Mouse (Mus musculus) T-helper 1 cell (primary cell): ENCODE measurements at regions not wholly inside any gene's neighbourhood (a gene's known extent, or its start where the extent isn't known, plus 50 kb on each side); places are given as distances from the start of the nearest gene placed in this dataset.

Experiments
- in situ Hi-C: fragments of 300-600 bp; cut with MboI, MseI; formaldehyde crosslinking; loops from one replicate; pipeline ENCODE4 v1.15.1; 2025; ENCODE audit warnings: high pct_unique_total_duplicates

- in situ Hi-C loops = no loop called here
Measured at GRCm38 (mm10) chr9:61862071-61862480, 52.3 kb downstream of the Rplp1 start.

DNA sequence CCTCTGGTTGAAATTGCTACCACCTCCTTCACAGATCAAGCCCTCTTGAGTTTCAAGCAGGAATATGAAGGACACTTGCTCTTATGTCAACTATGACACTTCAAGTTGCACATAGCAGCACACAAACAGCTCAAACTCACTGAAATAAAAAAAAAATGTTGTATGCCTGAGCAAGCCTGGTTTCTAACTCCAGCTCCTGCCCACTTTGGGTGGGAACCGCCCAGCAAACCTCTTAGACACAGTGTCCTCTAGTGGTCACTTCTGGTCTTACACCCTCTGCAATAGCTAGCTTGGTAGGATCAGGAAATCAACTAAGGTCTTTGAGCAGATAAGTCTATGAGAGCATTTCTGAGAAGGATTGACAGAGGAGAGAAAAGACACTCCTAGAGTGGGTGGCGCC, 54.2 kb downstream of the Rplp1 start:
- in situ Hi-C loops = no loop called here

GRCm38 (mm10) chr9:61859438-61859837, 54.9 kb downstream of the Rplp1 start:
- in situ Hi-C loops = no loop called here

DNA sequence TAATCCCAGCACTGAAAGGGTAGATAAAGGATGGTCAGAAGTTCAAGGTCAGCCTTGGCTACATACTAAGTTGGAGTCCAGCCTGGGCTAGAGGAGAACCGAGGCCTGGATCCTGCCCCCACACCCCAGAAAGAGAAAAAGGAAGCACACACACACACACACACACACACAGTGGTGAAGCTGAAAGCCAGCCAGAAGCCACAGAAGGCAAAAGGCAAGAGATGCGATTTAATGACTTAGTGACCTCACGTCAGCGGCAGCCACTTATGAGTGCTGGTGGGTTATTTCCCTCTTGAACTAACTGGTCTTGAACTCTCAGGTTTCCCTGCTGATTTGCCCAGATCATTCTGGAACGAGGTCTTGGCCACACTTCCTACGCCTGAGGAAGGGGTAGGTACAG, 56.5 kb downstream of the Rplp1 start:
- in situ Hi-C loops = no loop called here

DNA sequence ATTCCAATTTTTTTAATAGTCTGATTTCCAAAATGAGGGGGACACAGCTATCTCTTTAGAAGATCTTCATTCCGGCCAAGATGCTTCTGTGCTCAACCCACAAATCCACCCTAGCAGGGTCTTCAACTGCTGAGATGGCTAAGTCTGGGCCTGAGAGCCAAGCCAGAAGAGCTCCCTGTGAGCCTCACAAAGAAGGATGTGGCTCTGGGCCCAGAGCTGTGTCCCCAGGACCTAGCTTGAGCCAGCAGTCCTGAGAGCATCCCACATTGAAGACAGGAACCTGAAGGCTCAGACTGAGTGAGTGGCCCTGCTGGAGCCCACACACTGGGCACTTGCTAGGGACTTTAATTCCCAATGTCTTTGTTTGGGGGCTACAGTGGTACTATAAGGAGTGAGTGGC, 57.7 kb downstream of the Rplp1 start:
- in situ Hi-C loops = no loop called here

- in situ Hi-C loops = no loop called here
Measured at GRCm38 (mm10) chr9:61855686-61856085, 58.7 kb downstream of the Rplp1 start.

DNA sequence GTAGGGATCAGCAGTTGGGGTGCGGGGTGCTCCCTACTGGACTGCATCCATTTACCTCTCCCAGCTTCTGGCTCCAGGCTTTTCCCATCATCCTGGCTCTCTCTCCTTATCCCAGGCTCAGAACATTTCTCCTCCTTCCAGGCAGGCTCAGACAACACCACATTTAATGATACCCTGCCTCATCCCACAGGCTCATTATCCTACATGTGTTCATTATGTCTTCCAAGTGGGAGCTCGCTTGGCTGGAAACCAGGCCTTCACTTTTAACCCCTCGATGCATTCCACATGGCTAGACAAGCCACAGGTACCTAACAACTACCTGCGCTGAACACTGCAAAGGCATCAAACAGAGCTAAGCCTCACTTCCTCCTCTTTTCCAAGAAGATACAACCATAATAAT, 60.5 kb downstream of the Rplp1 start:
- in situ Hi-C loops = no loop called here

GRCm38 (mm10) chr9:61851331-61851730, 63.0 kb downstream of the Rplp1 start:
- in situ Hi-C loops = no loop called here

- in situ Hi-C loops = loop anchor here (5.0 kb wide), 1 partner anchor 34 kb away; no protein-coding TSS in a partner anchor
Measured at GRCm38 (mm10) chr9:61848401-61848800, 65.9 kb downstream of the Rplp1 start.

GRCm38 (mm10) chr9:61847496-61847895, 66.8 kb downstream of the Rplp1 start:
- in situ Hi-C loops = loop anchor here (5.0 kb wide), 1 partner anchor 35 kb away; no protein-coding TSS in a partner anchor

GRCm38 (mm10) chr9:61844645-61845044, 69.7 kb downstream of the Rplp1 start:
- in situ Hi-C loops = loop anchor here (5.0 kb wide), 1 partner anchor 38 kb away; no protein-coding TSS in a partner anchor

DNA sequence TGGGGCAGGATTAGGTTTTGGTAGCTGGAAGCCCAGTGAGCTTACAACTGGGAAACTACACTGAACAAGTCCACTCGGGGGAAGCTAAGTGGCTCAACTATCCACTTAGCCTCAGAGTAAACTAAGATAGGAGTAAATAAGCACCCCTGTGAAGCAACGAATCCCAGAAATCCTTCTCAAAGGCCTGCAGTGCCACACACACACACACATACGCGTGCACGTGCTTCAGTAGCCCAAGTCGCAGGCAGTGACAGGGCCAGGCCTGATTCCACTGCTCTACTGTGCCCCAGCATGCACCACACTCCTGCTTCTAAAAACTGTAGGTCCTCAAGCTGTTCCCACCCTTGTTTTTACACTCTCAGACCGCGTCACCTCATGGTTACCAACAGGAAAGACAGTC, 70.2 kb downstream of the Rplp1 start:
- in situ Hi-C loops = no loop called here

DNA sequence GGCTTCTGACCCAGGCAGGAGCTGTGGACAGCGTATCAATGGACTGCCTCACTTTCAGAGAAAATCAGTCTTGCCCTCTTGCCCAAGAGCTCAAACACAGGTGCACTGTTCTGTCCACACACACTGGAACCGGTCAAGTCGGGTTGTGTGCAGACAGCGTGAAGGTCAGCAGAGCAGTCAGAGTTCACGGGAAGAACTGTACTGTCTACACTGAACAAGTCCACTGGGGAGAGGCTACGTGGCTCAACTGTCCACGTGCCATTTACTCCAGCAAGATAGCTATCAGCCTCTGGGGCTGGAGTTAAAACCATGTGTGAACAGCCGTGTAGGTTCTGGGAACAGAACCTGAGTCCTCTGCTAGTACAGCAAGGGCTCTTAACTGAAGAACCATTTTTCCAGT, 70.8 kb downstream of the Rplp1 start:
- in situ Hi-C loops = no loop called here

GRCm38 (mm10) chr9:61842384-61842783, 72.0 kb downstream of the Rplp1 start:
- in situ Hi-C loops = no loop called here

DNA sequence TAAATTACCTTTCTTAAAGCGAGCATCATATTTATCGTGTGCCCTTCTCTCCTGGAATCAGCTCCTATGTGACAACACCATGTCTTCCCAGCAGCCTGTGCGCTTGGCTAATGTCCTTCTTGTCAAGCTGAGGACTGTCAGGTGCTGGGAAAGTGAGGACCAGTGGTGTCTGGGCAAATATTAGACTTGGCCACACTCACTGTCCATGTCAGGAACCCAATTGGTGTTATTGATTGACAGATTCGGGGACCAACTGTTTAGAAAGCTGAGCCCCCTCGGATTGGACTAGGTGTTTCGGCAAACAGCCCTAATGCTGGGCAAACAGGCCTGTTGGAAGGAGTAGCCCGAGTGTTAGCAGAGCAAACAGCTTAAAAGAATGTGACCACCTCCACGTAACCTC, 73.1 kb downstream of the Rplp1 start:
- in situ Hi-C loops = no loop called here

DNA sequence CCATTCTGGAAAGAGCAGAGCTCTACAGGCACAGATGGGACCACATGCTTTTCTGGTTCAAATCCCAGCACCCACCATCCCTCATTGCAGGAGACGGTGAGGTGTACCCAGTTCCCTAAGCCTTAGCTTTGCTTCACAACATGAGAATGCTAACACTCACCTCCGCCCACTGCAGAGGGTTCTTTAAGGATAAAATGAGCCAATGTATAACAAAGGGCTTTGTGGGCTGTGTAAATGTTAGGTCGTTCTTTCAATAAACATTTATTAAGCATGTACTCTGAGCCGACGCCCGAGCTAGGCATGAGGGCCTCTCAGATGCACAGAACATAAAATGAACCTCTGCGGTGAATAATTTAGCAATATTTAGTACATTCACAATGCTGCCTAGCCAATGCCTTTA, 74.0 kb downstream of the Rplp1 start:
- in situ Hi-C loops = no loop called here

DNA sequence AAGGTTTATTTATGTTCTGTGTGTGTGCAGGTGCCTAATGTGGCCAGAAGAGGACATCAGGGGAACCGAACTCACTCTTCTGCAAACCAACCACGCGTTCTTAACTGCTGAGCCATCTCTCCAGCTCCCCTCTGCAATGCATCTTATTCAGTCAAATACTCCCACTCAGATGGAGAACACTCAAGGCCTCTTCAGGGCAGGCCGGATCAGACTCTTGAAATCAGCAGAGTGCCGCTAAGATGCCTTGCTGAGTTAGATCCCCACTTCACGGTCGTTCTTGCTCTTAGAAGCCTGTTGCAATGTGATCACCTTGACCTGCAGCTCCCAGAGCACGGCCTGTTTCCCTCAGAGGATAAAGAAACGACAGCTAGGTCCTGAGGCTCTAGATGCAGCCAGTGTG, 81.1 kb downstream of the Rplp1 start:
- in situ Hi-C loops = loop anchor here (5.0 kb wide), 1 partner anchor 116 kb away; no protein-coding TSS in a partner anchor

GRCm38 (mm10) chr9:61830236-61830635, 84.1 kb downstream of the Rplp1 start:
- in situ Hi-C loops = loop anchor here (5.0 kb wide), 1 partner anchor 113 kb away; no protein-coding TSS in a partner anchor

DNA sequence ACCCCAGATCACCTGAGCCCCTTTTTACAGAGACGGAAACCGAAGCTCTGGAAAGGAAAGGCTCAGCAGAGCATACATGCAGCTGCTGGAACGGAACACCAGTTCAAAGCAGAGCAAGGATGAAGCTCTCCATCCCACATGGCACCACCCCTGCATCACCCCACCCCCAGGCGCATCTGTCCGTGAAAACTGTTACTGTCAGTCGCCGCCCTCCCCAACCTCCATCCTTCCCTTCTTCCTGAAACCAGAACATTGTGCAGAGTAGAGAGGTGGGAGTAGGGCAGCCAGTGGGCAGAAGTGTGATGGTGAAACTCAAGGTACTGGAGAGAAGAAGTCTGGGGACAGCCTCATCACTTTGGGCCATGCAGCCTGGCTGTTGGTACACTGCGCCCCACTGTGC, 84.6 kb downstream of the Rplp1 start:
- in situ Hi-C loops = loop anchor here (5.0 kb wide), 3 partner anchors 72 to 832 kb away; no protein-coding TSS in a partner anchor

DNA sequence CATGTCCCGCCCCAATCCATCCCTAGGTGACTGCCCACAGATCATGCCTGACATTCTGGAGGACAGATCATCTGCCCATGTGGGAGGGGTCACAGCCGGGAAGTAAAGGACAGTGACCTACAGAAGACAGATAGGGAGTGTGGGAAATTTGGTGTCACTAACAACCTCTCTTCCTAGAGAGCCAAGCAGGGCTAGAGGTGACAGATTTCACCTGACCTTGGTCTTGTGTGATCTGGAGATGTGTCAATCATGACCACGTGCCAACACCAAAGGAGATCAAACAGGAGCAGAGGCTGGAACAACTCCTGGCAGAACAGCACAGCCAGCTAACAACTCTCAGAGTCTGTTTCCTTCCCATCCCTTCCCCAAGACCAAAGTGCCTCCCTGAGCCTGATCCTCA, 85.0 kb downstream of the Rplp1 start:
- in situ Hi-C loops = loop anchor here (5.0 kb wide), 2 partner anchors 72 to 832 kb away; no protein-coding TSS in a partner anchor

DNA sequence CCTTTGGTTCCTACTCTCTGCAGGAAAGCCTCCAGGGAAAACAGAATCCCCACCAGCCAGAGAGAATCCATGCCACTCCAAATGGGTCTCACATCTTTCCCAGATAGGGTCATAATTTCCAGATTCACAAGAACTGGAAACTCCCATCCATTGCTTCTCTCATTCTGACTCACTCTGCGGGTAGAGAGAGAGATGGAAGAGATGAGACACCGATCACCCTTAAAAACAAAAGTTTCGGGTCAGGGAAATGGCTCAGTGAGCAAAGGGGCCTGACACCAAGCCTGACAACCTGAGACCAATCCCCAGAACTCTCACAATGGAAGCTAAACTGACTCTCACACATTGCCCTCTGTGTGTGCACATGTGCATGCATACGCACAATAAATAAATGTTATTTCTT, 86.6 kb downstream of the Rplp1 start:
- in situ Hi-C loops = loop anchor here (5.0 kb wide), 2 partner anchors 70 to 830 kb away; no protein-coding TSS in a partner anchor

DNA sequence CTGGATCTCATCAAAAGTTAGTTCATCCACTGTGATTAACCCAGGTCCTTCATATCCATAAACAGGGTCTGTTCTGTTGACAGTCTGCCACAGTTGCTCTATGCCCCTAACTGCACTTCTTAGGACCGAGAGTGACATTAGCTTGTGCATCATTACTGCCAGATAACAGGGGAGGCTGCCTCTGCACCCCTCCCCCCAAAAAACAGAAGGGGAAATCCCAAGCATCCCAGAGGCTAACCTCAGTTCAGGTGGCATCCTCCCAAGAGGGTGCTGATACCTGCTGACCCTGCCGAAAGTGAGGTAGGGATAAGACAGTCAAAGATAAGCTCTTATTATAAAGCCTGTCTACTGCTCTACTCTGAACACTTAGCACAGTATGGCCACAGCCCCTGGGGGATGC, 87.3 kb downstream of the Rplp1 start:
- in situ Hi-C loops = loop anchor here (5.0 kb wide), 2 partner anchors 70 to 830 kb away; no protein-coding TSS in a partner anchor

- in situ Hi-C loops = loop anchor here (5.0 kb wide), 2 partner anchors 69 to 829 kb away; no protein-coding TSS in a partner anchor
Measured at GRCm38 (mm10) chr9:61826415-61826814, 87.9 kb downstream of the Rplp1 start.

DNA sequence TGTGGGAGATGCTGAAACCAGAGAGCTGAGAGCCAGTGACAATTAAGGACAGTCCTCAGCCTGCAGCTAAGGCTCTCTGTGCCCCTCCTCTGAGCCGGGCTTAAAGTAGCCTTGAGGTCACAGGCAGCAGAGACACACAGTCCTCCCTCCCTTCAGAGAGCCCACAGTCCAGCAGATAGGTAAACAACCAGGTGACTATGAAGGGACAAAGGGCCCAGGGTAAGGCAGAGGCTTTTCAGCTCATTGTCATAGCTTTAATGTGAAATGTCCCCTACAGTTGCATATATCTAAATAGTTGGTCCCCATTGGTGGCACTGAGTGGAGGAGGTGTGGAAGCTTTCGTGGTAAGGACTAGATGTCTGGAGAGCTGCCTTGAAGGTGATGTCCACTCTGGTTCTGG, 88.5 kb downstream of the Rplp1 start:
- in situ Hi-C loops = loop anchor here (5.0 kb wide), 2 partner anchors 69 to 829 kb away; no protein-coding TSS in a partner anchor
